Mouse (Mus musculus): Measurements from ENCODE around the gene Mlxipl. TPM values are rescaled to one million over a fixed set of nuclear protein-coding genes. Genes with fewer than 3 reads are reported as not detected.

Gene Mlxipl
- polyA plus RNA-seq, 1 experiment from 2014 or later, result 3.3 TPM

- no peak for ATAC-seq (ENCODE audit: insufficient number of reproducible peaks, low FRiP score, low TSS enrichment, low read depth)
- no peak overlapping the region for H3K27ac ChIP-seq (replicated peaks; ENCODE audit: low read depth, low read length)
Observed at GRCm38 (mm10) chr5:135115241-135115640, 25.6 kb downstream of the Mlxipl start.

GRCm38 (mm10) chr5:135118589-135119081, 28.9 kb downstream of the Mlxipl start:
- Histone ChIP-seq H3K36me3 (ENCODE audit: control insufficient read depth, insufficient read depth, low read length) (no peaks in the 10 kb centered on the region), H3K9me3 (ENCODE audit: control insufficient read depth, low read length) (no peaks in the 10 kb centered on the region), H3K4me2 (ENCODE audit: low read depth, severe bottlenecking) (no peak overlapping the region), H3K9ac (ENCODE audit: low read length) (no peak overlapping the region), H3K27ac (replicated peaks; ENCODE audit: low read depth, low read length) (no peak overlapping the region), H3K27me3 (ENCODE audit: control insufficient read depth, insufficient read depth, low read length) (peaks cover 11% of the 10 kb centered on the region), H3K4me1 (ENCODE audit: control insufficient read depth, insufficient read depth, low read length) (no peaks in the 10 kb centered on the region), H3K4me3 (ENCODE audit: low read depth, low read length) (no peak overlapping the region)
- ATAC-seq (ENCODE audit: insufficient number of reproducible peaks, low FRiP score, low TSS enrichment, low read depth), result no peak
- WGBS, result 24% methylated on average over 6 of the region's 6 CpGs
- DNase-seq (ENCODE audit: low spot score), result peak; percentile 65

More at GRCm38 (mm10) chr5:135115241-135115640, 25.6 kb downstream of the Mlxipl start:
- H3K4me2 ChIP-seq (ENCODE audit: low read depth, severe bottlenecking), result no peak overlapping the region
- no peaks in the 10 kb centered on the region for H3K4me1 ChIP-seq (ENCODE audit: control insufficient read depth, insufficient read depth, low read length)
- H3K36me3 ChIP-seq (ENCODE audit: control insufficient read depth, insufficient read depth, low read length), result no peaks in the 10 kb centered on the region
- no peaks in the 10 kb centered on the region for H3K27me3 ChIP-seq (ENCODE audit: control insufficient read depth, insufficient read depth, low read length)
- H3K9me3 ChIP-seq (ENCODE audit: control insufficient read depth, low read length), result no peaks in the 10 kb centered on the region
- DNase-seq (ENCODE audit: low spot score), result no peak
- H3K4me3 ChIP-seq (ENCODE audit: low read depth, low read length), result no peak overlapping the region
- H3K9ac ChIP-seq (ENCODE audit: low read length), result no peak overlapping the region
- 86% methylated on average over 8 of the region's 8 CpGs for WGBS

- no peaks in the 10 kb centered on the region for H3K4me1 ChIP-seq (ENCODE audit: control insufficient read depth, insufficient read depth, low read length)
- no peak overlapping the region for H3K4me3 ChIP-seq (ENCODE audit: low read depth, low read length)
- peaks cover 11% of the 10 kb centered on the region for H3K27me3 ChIP-seq (ENCODE audit: control insufficient read depth, insufficient read depth, low read length)
- 68% methylated on average over 4 of the region's 4 CpGs for WGBS
- ATAC-seq (ENCODE audit: insufficient number of reproducible peaks, low FRiP score, low TSS enrichment, low read depth), result no peak
- H3K4me2 ChIP-seq (ENCODE audit: low read depth, severe bottlenecking), result no peak overlapping the region
- no peaks in the 10 kb centered on the region for H3K36me3 ChIP-seq (ENCODE audit: control insufficient read depth, insufficient read depth, low read length)
- H3K27ac ChIP-seq (replicated peaks; ENCODE audit: low read depth, low read length), result no peak overlapping the region
- no peak for DNase-seq (ENCODE audit: low spot score)
- no peak overlapping the region for H3K9ac ChIP-seq (ENCODE audit: low read length)
- no peaks in the 10 kb centered on the region for H3K9me3 ChIP-seq (ENCODE audit: control insufficient read depth, low read length)
Observed at GRCm38 (mm10) chr5:135120753-135121152, 31.1 kb downstream of the Mlxipl start.

GRCm38 (mm10) chr5:135126121-135126520, 36.4 kb downstream of the Mlxipl start:
- Histone ChIP-seq H3K4me3 (ENCODE audit: low read depth, low read length) (no peak overlapping the region), H3K27me3 (ENCODE audit: control insufficient read depth, insufficient read depth, low read length) (peaks cover 8% of the 10 kb centered on the region), H3K4me1 (ENCODE audit: control insufficient read depth, insufficient read depth, low read length) (no peaks in the 10 kb centered on the region), H3K27ac (replicated peaks; ENCODE audit: low read depth, low read length) (no peak overlapping the region), H3K9ac (ENCODE audit: low read length) (no peak overlapping the region), H3K36me3 (ENCODE audit: control insufficient read depth, insufficient read depth, low read length) (no peaks in the 10 kb centered on the region), H3K9me3 (ENCODE audit: control insufficient read depth, low read length) (no peaks in the 10 kb centered on the region), H3K4me2 (ENCODE audit: low read depth, severe bottlenecking) (no peak overlapping the region)
- no peak for ATAC-seq (ENCODE audit: insufficient number of reproducible peaks, low FRiP score, low TSS enrichment, low read depth)
- DNase-seq (ENCODE audit: low spot score), result no peak
- 57% methylated on average over 6 of the region's 6 CpGs for WGBS

GRCm38 (mm10) chr5:135127669-135128068, 38.0 kb downstream of the Mlxipl start:
- WGBS, result 79% methylated on average over 6 of the region's 6 CpGs
- H3K4me2 ChIP-seq (ENCODE audit: low read depth, severe bottlenecking), result no peak overlapping the region
- no peaks in the 10 kb centered on the region for H3K9me3 ChIP-seq (ENCODE audit: control insufficient read depth, low read length)
- peaks cover 7% of the 10 kb centered on the region for H3K27me3 ChIP-seq (ENCODE audit: control insufficient read depth, insufficient read depth, low read length)
- no peak overlapping the region for H3K4me3 ChIP-seq (ENCODE audit: low read depth, low read length)
- no peak for DNase-seq (ENCODE audit: low spot score)
- no peaks in the 10 kb centered on the region for H3K4me1 ChIP-seq (ENCODE audit: control insufficient read depth, insufficient read depth, low read length)
- ATAC-seq (ENCODE audit: insufficient number of reproducible peaks, low FRiP score, low TSS enrichment, low read depth), result no peak
- H3K9ac ChIP-seq (ENCODE audit: low read length), result no peak overlapping the region
- H3K36me3 ChIP-seq (ENCODE audit: control insufficient read depth, insufficient read depth, low read length), result no peaks in the 10 kb centered on the region
- no peak overlapping the region for H3K27ac ChIP-seq (replicated peaks; ENCODE audit: low read depth, low read length)

GRCm38 (mm10) chr5:135129747-135130146, 40.1 kb downstream of the Mlxipl start:
- no peaks in the 10 kb centered on the region for H3K36me3 ChIP-seq (ENCODE audit: control insufficient read depth, insufficient read depth, low read length)
- no peak for ATAC-seq (ENCODE audit: insufficient number of reproducible peaks, low FRiP score, low TSS enrichment, low read depth)
- H3K4me2 ChIP-seq (ENCODE audit: low read depth, severe bottlenecking), result no peak overlapping the region
- H3K9me3 ChIP-seq (ENCODE audit: control insufficient read depth, low read length), result no peaks in the 10 kb centered on the region
- no peaks in the 10 kb centered on the region for H3K4me1 ChIP-seq (ENCODE audit: control insufficient read depth, insufficient read depth, low read length)
- no peak overlapping the region for H3K9ac ChIP-seq (ENCODE audit: low read length)
- H3K27ac ChIP-seq (replicated peaks; ENCODE audit: low read depth, low read length), result no peak overlapping the region
- H3K27me3 ChIP-seq (ENCODE audit: control insufficient read depth, insufficient read depth, low read length), result peaks cover 26% of the 10 kb centered on the region
- DNase-seq (ENCODE audit: low spot score), result no peak
- no peak overlapping the region for H3K4me3 ChIP-seq (ENCODE audit: low read depth, low read length)
- 86% methylated on average over 4 of the region's 4 CpGs for WGBS

- H3K4me1 ChIP-seq (ENCODE audit: control insufficient read depth, insufficient read depth, low read length), result no peaks in the 10 kb centered on the region
- H3K9me3 ChIP-seq (ENCODE audit: control insufficient read depth, low read length), result no peaks in the 10 kb centered on the region
- 5% methylated on average over 26 of the region's 26 CpGs for WGBS
- H3K27ac ChIP-seq (replicated peaks; ENCODE audit: low read depth, low read length), result no peak overlapping the region
- no peaks in the 10 kb centered on the region for H3K36me3 ChIP-seq (ENCODE audit: control insufficient read depth, insufficient read depth, low read length)
- H3K4me2 ChIP-seq (ENCODE audit: low read depth, severe bottlenecking), result 0 out of 2 replicates have a peak overlapping the region, but pooled peaks have one; percentile 4
- peak; percentile 50 for DNase-seq (ENCODE audit: low spot score)
- H3K9ac ChIP-seq (ENCODE audit: low read length), result no peak overlapping the region
- H3K4me3 ChIP-seq (ENCODE audit: low read depth, low read length), result no peak overlapping the region
- H3K27me3 ChIP-seq (ENCODE audit: control insufficient read depth, insufficient read depth, low read length), result peaks cover 26% of the 10 kb centered on the region
- no peak for ATAC-seq (ENCODE audit: insufficient number of reproducible peaks, low FRiP score, low TSS enrichment, low read depth)
Observed at GRCm38 (mm10) chr5:135133736-135134405, 44.2 kb downstream of the Mlxipl start.

GRCm38 (mm10) chr5:135134534-135134933, 44.8 kb downstream of the Mlxipl start:
- H3K4me2 ChIP-seq (ENCODE audit: low read depth, severe bottlenecking), result 0 out of 2 replicates have a peak overlapping the region, but pooled peaks have one; percentile 4
- DNase-seq (ENCODE audit: low spot score) (peak; percentile 61), ATAC-seq (ENCODE audit: insufficient number of reproducible peaks, low FRiP score, low TSS enrichment, low read depth) (no peak)
- H3K9me3 ChIP-seq (ENCODE audit: control insufficient read depth, low read length), result no peaks in the 10 kb centered on the region
- H3K4me3 ChIP-seq (ENCODE audit: low read depth, low read length), result no peak overlapping the region
- 3% methylated on average over 8 of the region's 8 CpGs for WGBS
- H3K27ac ChIP-seq (replicated peaks; ENCODE audit: low read depth, low read length), result no peak overlapping the region
- no peak overlapping the region for H3K9ac ChIP-seq (ENCODE audit: low read length)
- no peaks in the 10 kb centered on the region for H3K4me1 ChIP-seq (ENCODE audit: control insufficient read depth, insufficient read depth, low read length)
- no peaks in the 10 kb centered on the region for H3K36me3 ChIP-seq (ENCODE audit: control insufficient read depth, insufficient read depth, low read length)
- H3K27me3 ChIP-seq (ENCODE audit: control insufficient read depth, insufficient read depth, low read length), result peaks cover 26% of the 10 kb centered on the region
